Mouse (Mus musculus) left cerebral cortex, postnatal 4 days (tissue): ENCODE data around the gene Sestd1. TPM values are rescaled to one million over a fixed set of nuclear protein-coding genes. Genes with fewer than 3 reads are reported as not detected.

ENCODE experiments used
- DNase-seq: peaks from one replicate; pipeline ENCODE4 v3.0.0-alpha.2; 2022
- intact Hi-C: fragments of 180-260 bp; cut with DNase I; formaldehyde crosslinking; loops from one replicate; pipeline ENCODE4 v1.15.1; 2025
- total RNA-seq, 2 experiments: library from RNA; stranded (reverse); gene quantifications; 2 replicates each; pipeline ENCODE4 v1.2.3; 2021

Gene Sestd1
- total RNA-seq, 2 experiments from 2014 or later: 128 to 132 TPM

- no peak for DNase-seq
- intact Hi-C loops: no loop called here
Observed at GRCm38 (mm10) chr2:77232604-77233003, 47.8 kb downstream of the Sestd1 start.

- peak; percentile 21 for DNase-seq
Observed at GRCm38 (mm10) chr2:77220960-77221359, 59.4 kb downstream of the Sestd1 start.

GRCm38 (mm10) chr2:77212885-77213284, 67.5 kb downstream of the Sestd1 start:
- intact Hi-C loops: no loop called here
- DNase-seq: no peak

More at GRCm38 (mm10) chr2:77220960-77221359, 59.4 kb downstream of the Sestd1 start:
- intact Hi-C loops: no loop called here

- DNase-seq: no peak
- intact Hi-C loops: no loop called here
Observed at GRCm38 (mm10) chr2:77206951-77207350, 73.4 kb downstream of the Sestd1 start.

- intact Hi-C loops: no loop called here
- DNase-seq: no peak
Observed at GRCm38 (mm10) chr2:77203916-77204315, 76.5 kb downstream of the Sestd1 start.

- intact Hi-C loops: no loop called here
Observed at GRCm38 (mm10) chr2:77201900-77202299, 78.5 kb downstream of the Sestd1 start.

GRCm38 (mm10) chr2:77200958-77201614, 79.3 kb downstream of the Sestd1 start:
- intact Hi-C loops: no loop called here
- DNase-seq: no peak

More at GRCm38 (mm10) chr2:77201900-77202299, 78.5 kb downstream of the Sestd1 start:
- no peak for DNase-seq

- no peak for DNase-seq
- intact Hi-C loops: no loop called here
Observed at GRCm38 (mm10) chr2:77200379-77200778, 80.0 kb downstream of the Sestd1 start.

GRCm38 (mm10) chr2:77198246-77198645, 82.1 kb downstream of the Sestd1 start:
- intact Hi-C loops: no loop called here
- no peak for DNase-seq

GRCm38 (mm10) chr2:77196819-77197218, 83.6 kb downstream of the Sestd1 start:
- intact Hi-C loops: no loop called here
- DNase-seq: no peak

GRCm38 (mm10) chr2:77195056-77195455, 85.3 kb downstream of the Sestd1 start:
- no peak for DNase-seq
- intact Hi-C loops: no loop called here

- intact Hi-C loops: no loop called here
Observed at GRCm38 (mm10) chr2:77191811-77192210, 88.6 kb downstream of the Sestd1 start.

GRCm38 (mm10) chr2:77190891-77191290, 89.5 kb downstream of the Sestd1 start:
- DNase-seq: no peak
- intact Hi-C loops: no loop called here

More at GRCm38 (mm10) chr2:77191811-77192210, 88.6 kb downstream of the Sestd1 start:
- no peak for DNase-seq

GRCm38 (mm10) chr2:77190301-77190700, 90.1 kb downstream of the Sestd1 start:
- intact Hi-C loops: no loop called here

GRCm38 (mm10) chr2:77189671-77190070, 90.7 kb downstream of the Sestd1 start:
- intact Hi-C loops: no loop called here
- DNase-seq: no peak

More at GRCm38 (mm10) chr2:77190301-77190700, 90.1 kb downstream of the Sestd1 start:
- no peak for DNase-seq

- intact Hi-C loops: no loop called here
Observed at GRCm38 (mm10) chr2:77187501-77187900, 92.9 kb downstream of the Sestd1 start.

GRCm38 (mm10) chr2:77186912-77187311, 93.5 kb downstream of the Sestd1 start:
- intact Hi-C loops: no loop called here
- no peak for DNase-seq

More at GRCm38 (mm10) chr2:77187501-77187900, 92.9 kb downstream of the Sestd1 start:
- no peak for DNase-seq

GRCm38 (mm10) chr2:77184049-77184571, 96.3 kb downstream of the Sestd1 start:
- intact Hi-C loops: no loop called here

GRCm38 (mm10) chr2:77183646-77184045, 96.7 kb downstream of the Sestd1 start:
- intact Hi-C loops: no loop called here
- no peak for DNase-seq

More at GRCm38 (mm10) chr2:77184049-77184571, 96.3 kb downstream of the Sestd1 start:
- DNase-seq: no peak

- no peak for DNase-seq
- intact Hi-C loops: no loop called here
Observed at GRCm38 (mm10) chr2:77182996-77183380, 97.4 kb downstream of the Sestd1 start.

GRCm38 (mm10) chr2:77182271-77182995, 98.0 kb downstream of the Sestd1 start:
- no peak for DNase-seq
- intact Hi-C loops: no loop called here

- DNase-seq: no peak
- intact Hi-C loops: no loop called here
Observed at GRCm38 (mm10) chr2:77177472-77177871, 102.9 kb downstream of the Sestd1 start.
